Mouse (Mus musculus): Measurements from ENCODE around the gene Fam198b. TPM values are rescaled to one million over a fixed set of nuclear protein-coding genes. Genes with fewer than 3 reads are reported as not detected.

Fam198b gene
- polyA plus RNA-seq, 1 experiment: 10.9 TPM

GRCm38 (mm10) chr3:79857780-79858179, 26.6 kb upstream of the Fam198b start:
- Histone ChIP-seq H3K36me3 (ENCODE audit: control insufficient read depth, insufficient read depth, low read length, poor library complexity, severe bottlenecking) (no peaks in the 10 kb centered on the region), H3K9ac (ENCODE audit: low read depth, poor library complexity, severe bottlenecking) (no peak overlapping the region), H3K27me3 (ENCODE audit: control insufficient read depth, insufficient read depth, low read length, poor library complexity, severe bottlenecking) (no peaks in the 10 kb centered on the region), H3K27ac (ENCODE audit: insufficient read depth, low read length) (no peak overlapping the region), H3K4me3 (ENCODE audit: low read depth, low read length) (no peak overlapping the region), H3K9me3 (replicated peaks; ENCODE audit: control insufficient read depth, insufficient read depth, low read length, poor library complexity, severe bottlenecking) (no peaks in the 10 kb centered on the region), H3K4me1 (ENCODE audit: control insufficient read depth, insufficient read depth, low read length) (no peaks in the 10 kb centered on the region)
- TF ChIP-seq POLR2A (IDR thresholded peaks at IDR 0.05; ENCODE audit: insufficient read depth, low read length) (no peak), EP300 (IDR thresholded peaks at IDR 0.05; ENCODE audit: insufficient read depth, low read depth, low read length) (no peak), CTCF (IDR thresholded peaks at IDR 0.05; ENCODE audit: low read depth, low read length) (no peak)

- H3K9me3 ChIP-seq (replicated peaks; ENCODE audit: control insufficient read depth, insufficient read depth, low read length, poor library complexity, severe bottlenecking): no peaks in the 10 kb centered on the region
- no peak overlapping the region for H3K4me3 ChIP-seq (ENCODE audit: low read depth, low read length)
- TF ChIP-seq CTCF (IDR thresholded peaks at IDR 0.05; ENCODE audit: low read depth, low read length): no peak
- no peak for TF ChIP-seq POLR2A (IDR thresholded peaks at IDR 0.05; ENCODE audit: insufficient read depth, low read length)
- TF ChIP-seq EP300 (IDR thresholded peaks at IDR 0.05; ENCODE audit: insufficient read depth, low read depth, low read length): no peak
- H3K27me3 ChIP-seq (ENCODE audit: control insufficient read depth, insufficient read depth, low read length, poor library complexity, severe bottlenecking): no peaks in the 10 kb centered on the region
- no peaks in the 10 kb centered on the region for H3K4me1 ChIP-seq (ENCODE audit: control insufficient read depth, insufficient read depth, low read length)
- H3K27ac ChIP-seq (ENCODE audit: insufficient read depth, low read length): no peak overlapping the region
- no peak overlapping the region for H3K9ac ChIP-seq (ENCODE audit: low read depth, poor library complexity, severe bottlenecking)
- H3K36me3 ChIP-seq (ENCODE audit: control insufficient read depth, insufficient read depth, low read length, poor library complexity, severe bottlenecking): no peaks in the 10 kb centered on the region
Observed at GRCm38 (mm10) chr3:79858221-79858620, 26.1 kb upstream of the Fam198b start.

DNA sequence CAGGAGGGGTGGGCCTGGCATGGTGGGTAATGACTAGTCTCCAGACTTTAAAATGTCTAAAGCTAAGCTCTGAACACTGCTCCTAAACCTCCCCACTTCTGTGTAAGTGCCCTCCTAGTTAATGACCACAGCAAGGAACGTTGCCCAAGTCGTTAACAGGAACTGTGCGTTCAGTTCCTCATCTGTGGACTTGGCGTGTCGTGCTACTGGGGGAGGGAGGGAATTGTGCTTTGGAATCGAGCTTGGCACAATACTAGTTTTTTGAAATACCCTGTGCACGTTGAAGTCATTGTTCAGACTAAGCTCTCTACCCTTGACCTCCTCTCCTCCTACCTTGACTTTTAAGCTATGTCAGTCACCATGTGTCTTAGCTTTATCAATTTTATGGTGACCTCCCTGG, 19.5 kb upstream of the Fam198b start:
- Histone ChIP-seq H3K4me1 (ENCODE audit: control insufficient read depth, insufficient read depth, low read length) (no peaks in the 10 kb centered on the region), H3K9me3 (replicated peaks; ENCODE audit: control insufficient read depth, insufficient read depth, low read length, poor library complexity, severe bottlenecking) (no peaks in the 10 kb centered on the region), H3K27ac (ENCODE audit: insufficient read depth, low read length) (no peak overlapping the region), H3K27me3 (ENCODE audit: control insufficient read depth, insufficient read depth, low read length, poor library complexity, severe bottlenecking) (no peaks in the 10 kb centered on the region), H3K4me3 (ENCODE audit: low read depth, low read length) (no peak overlapping the region), H3K36me3 (ENCODE audit: control insufficient read depth, insufficient read depth, low read length, poor library complexity, severe bottlenecking) (no peaks in the 10 kb centered on the region), H3K9ac (ENCODE audit: low read depth, poor library complexity, severe bottlenecking) (no peak overlapping the region)
- TF ChIP-seq CTCF (IDR thresholded peaks at IDR 0.05; ENCODE audit: low read depth, low read length) (no peak), EP300 (IDR thresholded peaks at IDR 0.05; ENCODE audit: insufficient read depth, low read depth, low read length) (no peak)

GRCm38 (mm10) chr3:79866089-79866488, 18.2 kb upstream of the Fam198b start:
- Histone ChIP-seq H3K4me1 (ENCODE audit: control insufficient read depth, insufficient read depth, low read length) (no peaks in the 10 kb centered on the region), H3K27me3 (ENCODE audit: control insufficient read depth, insufficient read depth, low read length, poor library complexity, severe bottlenecking) (no peaks in the 10 kb centered on the region), H3K36me3 (ENCODE audit: control insufficient read depth, insufficient read depth, low read length, poor library complexity, severe bottlenecking) (no peaks in the 10 kb centered on the region), H3K9ac (ENCODE audit: low read depth, poor library complexity, severe bottlenecking) (no peak overlapping the region), H3K27ac (ENCODE audit: insufficient read depth, low read length) (no peak overlapping the region), H3K4me3 (ENCODE audit: low read depth, low read length) (no peak overlapping the region), H3K9me3 (replicated peaks; ENCODE audit: control insufficient read depth, insufficient read depth, low read length, poor library complexity, severe bottlenecking) (no peaks in the 10 kb centered on the region)
- TF ChIP-seq EP300 (IDR thresholded peaks at IDR 0.05; ENCODE audit: insufficient read depth, low read depth, low read length) (no peak), CTCF (IDR thresholded peaks at IDR 0.05; ENCODE audit: low read depth, low read length) (no peak), POLR2A (IDR thresholded peaks at IDR 0.05; ENCODE audit: insufficient read depth, low read length) (no peak)

DNA sequence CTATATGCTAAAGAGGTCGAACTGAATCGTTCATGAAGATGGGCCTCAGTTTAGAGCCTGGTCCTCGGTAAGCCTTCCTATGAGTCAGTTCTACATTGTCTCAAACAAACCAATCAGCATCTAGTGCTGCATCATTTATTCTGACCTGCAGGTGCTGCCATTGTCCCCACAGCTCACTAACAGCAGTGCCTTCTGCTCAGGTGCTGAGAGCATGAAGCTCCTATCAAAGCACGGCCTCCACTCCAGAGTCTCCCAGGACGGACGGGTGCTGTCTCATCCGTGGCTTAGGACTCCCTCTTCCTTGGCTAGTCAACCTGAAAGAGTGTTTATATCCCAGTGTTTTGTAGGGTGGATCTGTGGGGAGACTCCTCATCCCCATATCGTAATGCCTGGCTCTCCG, 17.8 kb upstream of the Fam198b start:
- Histone ChIP-seq H3K4me3 (ENCODE audit: low read depth, low read length) (no peak overlapping the region), H3K36me3 (ENCODE audit: control insufficient read depth, insufficient read depth, low read length, poor library complexity, severe bottlenecking) (no peaks in the 10 kb centered on the region), H3K9me3 (replicated peaks; ENCODE audit: control insufficient read depth, insufficient read depth, low read length, poor library complexity, severe bottlenecking) (no peaks in the 10 kb centered on the region), H3K4me1 (ENCODE audit: control insufficient read depth, insufficient read depth, low read length) (no peaks in the 10 kb centered on the region), H3K27me3 (ENCODE audit: control insufficient read depth, insufficient read depth, low read length, poor library complexity, severe bottlenecking) (no peaks in the 10 kb centered on the region), H3K27ac (ENCODE audit: insufficient read depth, low read length) (no peak overlapping the region), H3K9ac (ENCODE audit: low read depth, poor library complexity, severe bottlenecking) (no peak overlapping the region)
- TF ChIP-seq POLR2A (IDR thresholded peaks at IDR 0.05; ENCODE audit: insufficient read depth, low read length): no peak
- TF ChIP-seq EP300 (IDR thresholded peaks at IDR 0.05; ENCODE audit: insufficient read depth, low read depth, low read length): no peak
- TF ChIP-seq CTCF (IDR thresholded peaks at IDR 0.05; ENCODE audit: low read depth, low read length): no peak

- no peak for TF ChIP-seq POLR2A (IDR thresholded peaks at IDR 0.05; ENCODE audit: insufficient read depth, low read length)
- no peak for TF ChIP-seq EP300 (IDR thresholded peaks at IDR 0.05; ENCODE audit: insufficient read depth, low read depth, low read length)
- Histone ChIP-seq H3K27me3 (ENCODE audit: control insufficient read depth, insufficient read depth, low read length, poor library complexity, severe bottlenecking) (no peaks in the 10 kb centered on the region), H3K4me3 (ENCODE audit: low read depth, low read length) (no peak overlapping the region), H3K27ac (ENCODE audit: insufficient read depth, low read length) (no peak overlapping the region), H3K9me3 (replicated peaks; ENCODE audit: control insufficient read depth, insufficient read depth, low read length, poor library complexity, severe bottlenecking) (no peaks in the 10 kb centered on the region), H3K4me1 (ENCODE audit: control insufficient read depth, insufficient read depth, low read length) (no peaks in the 10 kb centered on the region), H3K36me3 (ENCODE audit: control insufficient read depth, insufficient read depth, low read length, poor library complexity, severe bottlenecking) (no peaks in the 10 kb centered on the region), H3K9ac (ENCODE audit: low read depth, poor library complexity, severe bottlenecking) (no peak overlapping the region)
Observed at GRCm38 (mm10) chr3:79867121-79867709, 17.1 kb upstream of the Fam198b start.
